Mouse (Mus musculus) 3T3-L1 (cell line): Measurements from ENCODE around the gene Slc17a7.

Experiments used
- DNase-seq: peaks from one replicate; pipeline ENCODE4 v3.0.0-alpha.2; 2015; ENCODE audit warnings: low read depth, low spot score

Gene Slc17a7

GRCm38 (mm10) chr7:45175398-45175797 lies 11.6 kb downstream of the Slc17a7 start:
- DNase-seq, result no peak

GRCm38 (mm10) chr7:45175929-45176328 lies 12.2 kb downstream of the Slc17a7 start:
- DNase-seq, result no peak

GRCm38 (mm10) chr7:45176356-45176755 lies 12.6 kb downstream of the Slc17a7 start:
- no peak for DNase-seq

- no peak for DNase-seq
Measured at GRCm38 (mm10) chr7:45178550-45178949, 14.8 kb downstream of the Slc17a7 start.

- DNase-seq, result no peak
Measured at GRCm38 (mm10) chr7:45179469-45179868, 15.7 kb downstream of the Slc17a7 start, which contains the start of gene Gfy. Gfy (minus strand) TSS chr7:45179569.

GRCm38 (mm10) chr7:45180896-45181477 lies 17.2 kb downstream of the Slc17a7 start, which contains the start of gene Pth2:
Pth2 (plus strand) TSS chr7:45180995.
- DNase-seq, result no peak

- no peak for DNase-seq
Measured at GRCm38 (mm10) chr7:45181540-45181939, 17.8 kb downstream of the Slc17a7 start.

GRCm38 (mm10) chr7:45182199-45182601 lies 18.5 kb downstream of the Slc17a7 start:
- DNase-seq, result no peak

- no peak for DNase-seq
Measured at GRCm38 (mm10) chr7:45182606-45183005, 18.9 kb downstream of the Slc17a7 start.

- no peak for DNase-seq
Measured at GRCm38 (mm10) chr7:45183672-45184071, 19.9 kb downstream of the Slc17a7 start.

- DNase-seq, result no peak
Measured at GRCm38 (mm10) chr7:45185921-45186320, 22.2 kb downstream of the Slc17a7 start.

- no peak for DNase-seq
Measured at GRCm38 (mm10) chr7:45189600-45189999, 25.9 kb downstream of the Slc17a7 start.

GRCm38 (mm10) chr7:45190186-45190585 lies 26.4 kb downstream of the Slc17a7 start:
- no peak for DNase-seq

- DNase-seq, result no peak
Measured at GRCm38 (mm10) chr7:45191161-45191560, 27.4 kb downstream of the Slc17a7 start.

GRCm38 (mm10) chr7:45191803-45192363 lies 28.1 kb downstream of the Slc17a7 start:
- peak; percentile 61 for DNase-seq

- DNase-seq, result no peak
Measured at GRCm38 (mm10) chr7:45192585-45193310, 29.0 kb downstream of the Slc17a7 start.

GRCm38 (mm10) chr7:45193406-45193805 lies 29.7 kb downstream of the Slc17a7 start:
- DNase-seq, result peak; percentile 12

GRCm38 (mm10) chr7:45193871-45194785 lies 30.4 kb downstream of the Slc17a7 start:
- no peak for DNase-seq

GRCm38 (mm10) chr7:45195341-45196175 lies 31.8 kb downstream of the Slc17a7 start:
- no peak for DNase-seq

GRCm38 (mm10) chr7:45196176-45196535 lies 32.4 kb downstream of the Slc17a7 start:
- DNase-seq, result no peak

- DNase-seq, result no peak
Measured at GRCm38 (mm10) chr7:45196994-45197393, 33.2 kb downstream of the Slc17a7 start.
